Mouse (Mus musculus): Measurements from ENCODE around the gene Heatr5a.

Heatr5a gene

GRCm38 (mm10) chr12:51971070-51971664 is at the start of gene Heatr5a:
TSS of gene Heatr5a (minus strand) at chr12:51971321.
- DNase-seq (ENCODE audit: low spot score) = peak; percentile 90

DNA sequence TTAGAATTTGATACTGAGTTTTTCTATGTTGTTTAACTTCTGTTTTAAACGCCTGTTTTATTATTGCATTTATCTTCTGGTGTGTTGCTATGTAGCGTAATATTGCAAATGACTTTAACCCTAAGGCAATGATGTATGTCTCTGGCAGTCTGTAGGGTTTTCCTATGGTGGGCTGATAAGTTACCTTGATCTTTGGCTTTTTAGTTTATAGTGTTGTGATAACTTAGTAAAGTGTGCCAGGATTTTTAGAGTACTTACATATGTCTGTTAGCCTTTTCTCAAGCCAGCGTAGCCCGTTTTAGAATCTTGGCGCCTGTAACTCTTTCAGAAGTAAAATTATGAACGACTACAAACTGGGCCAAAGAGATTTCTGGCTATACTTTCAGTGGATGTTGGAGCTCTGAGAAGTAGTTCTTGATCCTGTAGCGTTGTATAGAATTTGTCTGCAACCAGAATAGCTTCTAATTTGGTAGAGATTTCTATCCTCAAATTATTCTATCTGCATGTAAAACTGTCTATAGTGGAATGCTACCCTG is 43.4 kb upstream of the Heatr5a start:
- no peak for DNase-seq (ENCODE audit: low spot score)

DNA sequence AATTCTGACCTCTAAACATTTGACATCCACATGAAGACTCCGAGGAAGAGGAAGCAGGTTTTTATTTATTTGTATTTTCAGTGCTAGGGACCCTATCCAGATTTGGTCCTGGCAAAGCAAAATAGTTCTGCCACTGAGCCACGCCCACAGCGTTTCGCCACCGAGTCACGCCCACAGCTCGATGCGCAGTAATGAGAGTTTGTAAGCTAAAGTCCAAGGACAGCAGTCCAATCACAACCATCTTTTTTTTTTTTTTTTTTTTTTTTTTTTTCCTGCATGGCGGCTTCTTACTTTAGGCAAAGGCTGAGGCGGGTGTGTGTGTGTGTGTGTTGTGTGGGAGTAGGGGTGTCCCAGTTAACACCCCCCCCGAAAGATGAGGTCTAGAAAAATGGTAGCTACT is 42.9 kb upstream of the Heatr5a start:
- no peak for DNase-seq (ENCODE audit: low spot score)

GRCm38 (mm10) chr12:52013274-52013673 is 42.2 kb upstream of the Heatr5a start:
- DNase-seq (ENCODE audit: low spot score) = no peak

- no peak for DNase-seq (ENCODE audit: low spot score)
Observed at GRCm38 (mm10) chr12:52012159-52012558, 41.0 kb upstream of the Heatr5a start.

DNA sequence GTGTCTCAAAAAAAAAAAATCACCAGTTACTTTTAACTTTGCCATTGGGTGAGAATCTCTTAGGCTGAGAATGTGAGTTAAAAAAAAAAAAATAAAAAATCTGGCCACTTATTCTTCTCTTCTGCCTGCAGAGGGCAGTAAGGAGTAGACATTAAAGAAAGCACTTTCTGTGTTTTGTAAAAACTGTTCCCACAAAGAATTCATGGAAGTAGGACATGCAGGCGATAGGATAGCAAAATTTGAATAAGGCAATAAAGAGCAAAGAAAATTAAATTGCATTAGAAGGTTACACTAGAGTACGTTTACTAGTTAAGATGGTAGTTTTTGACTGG is 39.5 kb upstream of the Heatr5a start:
- peak; percentile 32 for DNase-seq (ENCODE audit: low spot score)

GRCm38 (mm10) chr12:52009928-52010629 is 39.0 kb upstream of the Heatr5a start:
- DNase-seq (ENCODE audit: low spot score) = no peak

DNA sequence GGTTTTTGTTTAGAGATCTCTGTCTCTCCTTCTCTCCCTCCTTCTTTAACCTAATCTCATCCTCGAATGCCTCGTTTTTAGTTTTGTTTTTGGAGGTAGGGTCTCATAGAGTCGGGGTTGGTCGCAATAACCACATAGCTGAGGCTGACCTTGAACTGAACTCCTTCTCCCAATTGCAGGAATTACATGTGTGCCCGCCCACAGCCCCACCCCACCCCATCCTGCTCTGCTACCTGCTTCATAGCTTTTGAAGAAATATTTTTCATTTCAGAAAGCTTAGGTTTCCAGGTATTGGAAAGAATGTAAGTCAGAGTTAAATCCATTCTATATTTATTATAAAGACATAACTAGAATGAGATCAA is 35.5 kb upstream of the Heatr5a start:
- no peak for DNase-seq (ENCODE audit: low spot score)

- DNase-seq (ENCODE audit: low spot score) = peak; percentile 90
Observed at GRCm38 (mm10) chr12:52005877-52006632, 34.9 kb upstream of the Heatr5a start, which contains the start of gene Dtd2. TSS of gene Dtd2 (minus strand) at chr12:52006501.

DNA sequence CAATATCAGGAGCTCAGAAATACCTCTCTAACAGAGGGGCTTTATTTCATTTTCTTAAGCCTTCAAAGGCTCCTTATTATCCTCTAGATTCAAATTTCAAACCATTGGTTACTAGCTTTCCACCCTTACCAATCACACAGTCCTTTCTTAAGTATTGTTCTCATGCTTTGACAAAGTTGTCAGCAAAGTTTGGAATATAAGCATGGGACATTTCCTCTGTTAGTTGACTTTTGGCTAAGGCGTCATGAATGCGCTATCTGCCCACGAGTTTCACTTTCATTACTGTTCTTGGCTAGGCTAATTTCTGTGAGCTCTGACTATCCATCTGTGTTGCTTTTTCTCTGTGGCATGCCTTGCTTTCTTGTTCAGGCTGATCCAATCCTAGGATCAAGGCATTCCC is 31.6 kb upstream of the Heatr5a start:
- DNase-seq (ENCODE audit: low spot score) = no peak

- DNase-seq (ENCODE audit: low spot score) = peak; percentile 78
Observed at GRCm38 (mm10) chr12:52001544-52001943, 30.4 kb upstream of the Heatr5a start.

DNA sequence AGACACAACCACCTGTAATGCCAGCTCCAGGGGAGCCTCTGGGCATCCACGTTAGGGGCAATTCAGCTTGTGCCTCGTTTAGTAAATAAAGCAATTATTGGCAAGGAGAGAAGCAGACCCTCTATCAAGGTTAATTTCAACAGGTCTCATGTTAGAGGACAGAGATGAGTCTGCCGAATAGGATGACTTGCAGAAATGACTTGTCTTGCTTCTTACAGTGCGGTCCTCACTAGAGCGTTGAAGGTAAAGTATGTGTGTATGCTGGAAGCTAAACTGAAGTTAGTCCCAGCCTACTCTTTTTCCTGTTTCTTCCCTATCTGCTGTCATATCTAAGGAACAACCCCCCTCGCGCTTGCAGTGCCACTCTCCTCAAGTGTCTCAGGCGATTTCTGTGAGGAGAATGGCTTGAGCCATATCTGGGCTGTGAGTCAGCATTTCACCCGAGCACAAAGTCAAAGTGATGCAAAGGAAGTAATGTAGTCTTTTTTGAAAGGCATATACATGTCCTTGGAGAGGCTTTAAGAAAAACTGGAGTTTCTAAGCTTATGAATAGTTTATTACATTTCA is 27.3 kb upstream of the Heatr5a start:
- DNase-seq (ENCODE audit: low spot score) = no peak

DNA sequence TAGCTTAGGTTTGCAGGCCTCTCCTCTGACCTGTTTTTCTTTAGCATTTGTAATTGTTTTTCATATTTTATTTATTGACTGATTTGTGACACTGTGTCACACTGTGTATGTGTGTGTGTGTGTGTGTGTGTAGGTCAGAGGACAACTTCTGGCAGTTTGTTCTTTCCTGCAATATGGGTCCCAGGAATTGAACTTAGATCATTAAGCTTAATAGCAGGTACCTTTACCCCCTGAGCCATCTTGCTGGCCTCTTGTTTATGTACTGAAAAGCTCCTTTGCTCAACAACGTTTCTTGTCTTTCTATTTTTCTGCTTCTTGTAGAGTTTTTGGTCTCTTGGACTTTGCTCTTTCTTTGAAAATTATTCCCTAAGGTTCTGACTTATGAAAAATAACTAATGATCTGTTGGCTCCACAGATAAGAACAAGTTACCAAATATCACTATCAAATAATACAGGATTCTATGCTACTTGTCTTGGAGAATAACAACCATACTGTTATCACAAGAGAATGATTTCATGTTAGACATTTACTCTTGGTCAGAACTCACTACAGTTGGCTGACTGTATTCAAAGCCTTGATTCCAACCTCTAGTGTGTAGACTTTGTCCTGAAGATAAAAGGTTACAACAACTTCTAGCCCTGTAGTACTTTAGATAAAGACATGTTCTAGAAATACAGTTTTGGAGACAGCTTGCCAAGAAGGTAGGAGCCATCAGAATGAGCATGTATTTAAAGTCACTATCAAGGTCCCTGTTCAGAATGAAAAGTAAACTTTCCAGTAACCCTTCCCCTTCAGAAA is 24.8 kb upstream of the Heatr5a start:
- DNase-seq (ENCODE audit: low spot score) = no peak

DNA sequence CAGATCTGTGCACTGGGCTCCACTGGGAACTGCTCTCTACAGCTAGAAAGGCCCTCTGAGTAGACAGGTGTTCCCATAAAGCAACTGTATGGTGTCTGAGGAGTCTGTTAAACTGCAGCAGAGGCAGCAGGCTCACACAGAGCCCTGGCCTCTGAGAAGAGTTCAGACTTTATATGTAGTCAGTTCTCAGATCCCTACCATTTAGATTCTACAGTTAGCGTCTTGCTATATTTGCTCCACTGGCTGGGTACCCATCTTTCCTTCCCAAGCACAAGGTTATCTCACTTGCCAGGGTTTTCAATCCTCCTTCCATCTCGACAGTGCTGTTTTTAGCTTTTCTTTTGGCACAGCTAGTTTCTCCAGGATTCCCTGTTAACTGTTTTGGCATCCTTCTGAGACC is 19.5 kb upstream of the Heatr5a start:
- no peak for DNase-seq (ENCODE audit: low spot score)

GRCm38 (mm10) chr12:51988536-51988935 is 17.4 kb upstream of the Heatr5a start:
- DNase-seq (ENCODE audit: low spot score) = no peak

DNA sequence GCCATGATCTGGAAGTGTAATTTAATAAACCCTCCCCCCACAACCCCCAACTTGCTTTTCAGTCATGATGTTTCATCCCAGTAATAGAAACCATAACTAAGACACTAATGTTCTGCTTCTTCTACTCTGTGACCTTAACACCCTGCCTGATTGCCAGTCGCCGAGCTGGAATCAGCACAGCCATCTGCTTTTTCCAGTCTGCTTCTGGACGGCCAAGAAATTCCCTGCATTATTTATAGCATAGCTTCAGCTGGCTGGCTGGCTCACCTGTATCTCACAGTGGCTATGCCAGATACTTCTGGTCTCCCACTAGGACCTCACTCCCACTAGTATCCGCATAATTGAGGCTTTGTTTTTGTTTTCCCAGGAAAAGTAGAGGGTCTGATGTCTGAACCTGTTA is 14.7 kb upstream of the Heatr5a start:
- no peak for DNase-seq (ENCODE audit: low spot score)

DNA sequence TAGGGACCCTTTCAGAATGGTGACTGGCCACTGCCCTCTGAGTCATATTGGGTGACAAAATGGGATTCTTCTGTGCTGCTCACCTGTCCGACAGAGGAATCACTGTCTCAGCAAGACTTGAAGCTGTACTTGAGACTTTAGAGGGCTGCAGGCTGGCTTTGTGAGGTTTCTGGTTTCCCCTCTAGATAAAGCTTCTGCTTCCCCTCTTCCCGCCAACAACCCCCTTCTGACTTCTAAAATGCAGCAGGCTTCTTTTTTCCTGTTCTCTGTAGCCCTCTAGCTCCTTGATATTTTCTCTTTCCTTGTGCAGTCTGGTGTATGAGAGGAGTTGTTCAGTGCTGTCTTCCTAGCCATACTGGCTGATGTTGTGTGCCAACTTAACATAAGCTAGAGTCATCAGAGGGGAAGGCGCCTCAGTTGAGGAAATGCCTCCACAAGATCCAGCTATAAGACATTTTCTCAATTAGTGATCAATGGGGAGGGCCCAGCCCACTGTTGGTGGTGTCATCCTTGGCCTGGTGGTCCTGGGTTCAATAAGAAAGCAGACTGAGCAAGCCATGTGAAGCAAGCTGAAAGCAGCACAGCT is 14.1 kb upstream of the Heatr5a start:
- no peak for DNase-seq (ENCODE audit: low spot score)

- no peak for DNase-seq (ENCODE audit: low spot score)
Observed at GRCm38 (mm10) chr12:51983625-51984024, 12.5 kb upstream of the Heatr5a start.

DNA sequence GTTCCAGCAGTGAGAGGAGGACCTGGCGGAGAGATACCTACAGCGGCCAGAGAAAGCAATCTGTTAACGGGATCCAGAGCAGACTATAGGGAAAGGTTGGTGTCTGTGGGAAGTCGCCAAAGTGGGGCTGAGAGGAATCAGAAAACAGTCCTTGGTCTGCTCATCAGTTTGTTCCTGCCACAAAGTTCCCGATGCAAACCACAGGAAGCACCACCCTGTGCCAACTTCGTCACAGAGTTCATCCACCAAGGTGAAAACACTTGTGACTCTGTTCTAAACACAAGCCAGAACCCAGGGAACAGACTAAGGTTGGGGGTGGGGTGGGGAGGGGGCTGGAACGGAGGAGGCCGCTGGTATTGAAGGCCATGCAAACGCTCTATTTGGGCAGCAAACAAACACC is 5.4 kb upstream of the Heatr5a start:
- DNase-seq (ENCODE audit: low spot score) = no peak

GRCm38 (mm10) chr12:51974381-51974780 is 3.3 kb upstream of the Heatr5a start:
- DNase-seq (ENCODE audit: low spot score) = no peak

DNA sequence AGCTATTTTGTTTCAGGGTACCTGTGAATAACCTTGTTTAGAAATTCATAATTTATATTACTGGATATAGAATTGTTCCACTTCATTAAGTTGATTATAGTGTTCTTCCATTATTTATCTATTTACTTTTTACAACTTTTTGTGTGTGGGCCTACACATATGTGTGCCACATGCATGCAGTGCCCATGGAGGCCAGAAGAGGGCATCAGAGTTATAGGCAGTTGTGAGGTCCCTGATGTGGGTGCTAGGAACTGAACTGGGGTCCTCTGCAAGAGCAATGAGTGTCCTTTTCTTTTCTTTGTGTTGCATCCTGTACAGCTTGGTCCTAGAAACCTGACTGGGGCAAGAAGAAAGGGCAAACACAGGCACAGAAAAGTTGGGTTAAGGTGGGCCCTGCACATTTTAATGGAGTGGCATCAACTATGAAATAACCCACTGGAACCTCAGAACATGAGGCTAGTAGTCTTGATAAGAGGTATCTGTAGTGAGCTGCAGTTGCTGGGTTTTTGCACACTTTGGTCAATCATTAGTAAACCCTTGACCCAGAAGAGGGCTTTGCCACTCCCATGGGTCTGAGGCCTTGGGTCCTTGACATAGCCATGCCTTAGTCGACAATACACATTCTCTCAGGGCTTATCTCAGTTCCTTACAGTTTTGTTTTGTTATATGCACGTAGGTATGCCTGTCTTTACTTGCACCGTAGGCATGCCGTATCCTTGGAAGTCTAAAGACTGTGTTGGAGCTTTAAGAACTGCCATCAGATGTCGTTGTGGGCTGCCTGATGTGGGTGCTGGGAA is 1.3 kb upstream of the Heatr5a start:
- no peak for DNase-seq (ENCODE audit: low spot score)

Data from lung, postnatal 25 days (tissue).